Mouse (Mus musculus) T-helper 2 cell (primary cell): ENCODE results near the gene Gm28919.
"Not testable (repeated sequence)": the region's sequence is repeated elsewhere in the genome, so short reads cannot be mapped to it uniquely, and the experiment has no call there.

ENCODE experiments used
- in situ Hi-C: fragments of 300-600 bp; cut with MboI, MseI; formaldehyde crosslinking; loops from one replicate; pipeline ENCODE4 v1.15.1; 2025; ENCODE audit warnings: high pct_unique_total_duplicates

The Gm28919 gene

DNA sequence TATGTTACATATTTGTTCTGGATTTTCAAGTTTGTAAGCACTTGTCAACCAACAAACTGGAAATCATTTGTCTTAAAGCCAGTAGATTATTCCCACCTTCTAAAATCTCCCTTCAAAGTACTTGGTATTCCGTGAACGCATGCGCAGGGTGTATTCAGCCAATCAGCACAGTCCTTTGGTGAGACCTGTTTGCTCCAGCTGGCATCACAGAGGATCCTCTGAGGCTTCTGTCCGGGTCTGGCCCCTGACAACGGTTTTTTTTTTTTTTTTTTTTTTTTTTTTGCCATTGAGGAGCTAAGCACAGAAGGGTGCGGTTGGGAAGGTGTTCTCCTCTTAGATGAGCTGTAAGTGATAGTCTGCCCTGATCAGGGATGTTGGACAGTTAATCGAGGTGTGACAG, at the start of gene Gm28919:
TSS of gene Gm28919 (plus strand) at position 301 of the 400 bp plus-strand sequence.
- in situ Hi-C loops, result not testable (repeated sequence)
